Mouse (Mus musculus) Patski (cell line): ENCODE measurements around the gene Idh2. TPM values are rescaled to one million over a fixed set of nuclear protein-coding genes. Genes with fewer than 3 reads are reported as not detected.
A peak's percentile ranks its signal among the peaks of the same experiment; 100 is the strongest.

Experiments
- ATAC-seq: fragments of 100-300 bp; one replicate; pipeline ENCODE4 v1.8.0; 2021
- CTCF ChIA-PET: fragments of 350-600 bp; sonication (Branson Sonifier 250); formaldehyde crosslinking; loops from one replicate; lab custom pipeline; 2022; ENCODE audit warnings: inconsistent platforms; lab: Charles Lee
- POLR2A ChIA-PET: fragments of 350-600 bp; sonication (Branson Sonifier 250); formaldehyde crosslinking; loops from one replicate; lab custom pipeline; 2022; ENCODE audit warnings: antibody characterized with exemption, inconsistent platforms; lab: Charles Lee
- DNase-seq: peaks from one replicate; pipeline ENCODE4 v3.0.0-alpha.2; 2011; ENCODE audit warnings: low read depth, low spot score
- H3K27me3 ChIP-seq: fragments of 371-371 bp; one replicate; pipeline ENCODE4 v1.5.1; 2021
- CTCF ChIP-seq: fragments of 100-300 bp; IDR thresholded peaks from one replicate; pipeline ENCODE4 v1.5.1; 2021
- in situ Hi-C: fragments of 300-500 bp; cut with MboI; formaldehyde crosslinking; loops from 3 replicates; pipeline ENCODE4 v1.11.1; 2018; ENCODE audit warnings: low pct_unique_long_range_greater_than_20kb, mixed read lengths
- polyA plus RNA-seq: library from polyadenylated mRNA; unstranded; gene quantifications from one replicate; pipeline ENCODE4 v1.2.3, GENCODE M21; 2021

Idh2 gene
- polyA plus RNA-seq, 1 experiment from 2014 or later, result 679 TPM

- no peaks in the 10 kb centered on the region for H3K27me3 ChIP-seq
- POLR2A ChIA-PET, result interaction anchor here (0.7 kb wide), 1 partner anchor 12 kb away, joined by 3 read pairs; no protein-coding TSS in a partner anchor
- in situ Hi-C loops, result no loop called here
- DNase-seq (no peak), ATAC-seq (no peak)
- no peak for TF ChIP-seq CTCF
- CTCF ChIA-PET, result no interaction called here
These were observed 24.8 kb downstream of the Idh2 start for GRCm38 (mm10) chr7:80090191-80091003.

DNA sequence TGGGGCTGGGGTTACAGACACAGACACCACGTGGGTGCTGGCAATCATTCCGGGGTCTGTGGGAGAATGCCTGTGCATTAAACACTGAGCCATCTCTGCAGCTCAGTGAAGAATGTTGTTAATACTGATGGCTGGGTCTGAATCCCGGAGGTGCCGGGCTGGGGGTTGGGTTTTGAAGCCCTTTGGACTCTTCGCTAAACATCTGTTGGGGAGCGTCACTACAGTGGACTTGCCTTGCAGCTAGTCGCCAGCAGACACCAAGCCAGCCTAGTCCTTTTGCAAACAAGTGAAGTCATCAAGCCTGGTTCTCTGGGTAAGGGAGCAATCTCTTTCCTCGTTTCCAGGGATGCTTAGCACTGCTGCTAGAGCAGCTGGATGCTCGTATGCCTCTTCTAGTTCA, 27.0 kb downstream of the Idh2 start:
- POLR2A ChIA-PET, result interaction anchor here (0.6 to 1.2 kb wide), 4 partner anchors 8 to 56 kb away, joined by 3 to 6 read pairs (median 3); no protein-coding TSS in a partner anchor
- DNase-seq (no peak), ATAC-seq (no peak)
- no peaks in the 10 kb centered on the region for H3K27me3 ChIP-seq
- TF ChIP-seq CTCF, result no peak
- CTCF ChIA-PET, result no interaction called here
- in situ Hi-C loops, result loop anchor here (10.0 kb wide), 1 partner anchor 163 kb away; the partner anchor contains the start of gene Ap3s2

DNA sequence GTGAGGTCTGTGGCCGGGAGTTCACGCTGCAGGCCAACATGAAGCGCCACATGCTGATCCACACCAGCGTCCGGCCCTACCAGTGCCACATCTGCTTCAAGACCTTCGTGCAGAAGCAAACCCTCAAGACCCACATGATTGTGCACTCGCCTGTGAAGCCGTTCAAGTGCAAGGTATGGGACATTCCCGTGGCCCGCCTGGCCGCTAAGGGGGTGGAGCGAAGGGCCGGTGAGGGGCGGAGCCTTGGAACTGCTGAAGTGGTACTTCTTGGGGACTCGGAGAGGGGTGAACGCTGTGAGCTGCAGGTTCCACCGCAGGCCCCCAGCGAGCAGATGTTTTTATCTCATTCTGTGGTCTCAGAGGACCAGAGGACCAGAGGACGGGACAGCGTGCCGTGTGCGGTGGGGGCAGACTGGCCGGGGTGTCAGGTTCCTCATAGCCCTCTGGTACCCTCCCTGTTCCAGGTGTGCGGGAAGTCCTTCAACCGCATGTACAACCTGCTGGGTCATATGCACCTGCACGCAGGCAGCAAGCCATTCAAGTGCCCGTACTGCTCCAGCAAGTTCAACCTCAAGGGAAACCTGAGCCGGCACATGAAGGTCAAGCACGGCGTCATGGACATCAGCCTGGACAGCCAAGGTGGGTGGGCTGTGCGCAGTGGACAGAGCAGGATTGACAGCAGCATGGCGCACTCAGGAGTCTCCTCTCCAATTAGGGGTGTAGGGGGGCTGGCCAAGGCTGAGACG, 29.0 kb downstream of the Idh2 start:
- DNase-seq, result no peak
- ChIA-PET POLR2A (interaction anchor here (1.0 kb wide), 1 partner anchor 60 kb away, joined by 4 read pairs; no protein-coding TSS in a partner anchor), CTCF (interaction anchor here (2.3 kb wide), 1 partner anchor 62 kb away, joined by 6 read pairs; the partner anchor contains the start of gene Zfp710)
- ATAC-seq, result no peak
- no peak for TF ChIP-seq CTCF
- in situ Hi-C loops, result loop anchor here (10.0 kb wide), 1 partner anchor 161 kb away; the partner anchor contains the start of gene Ap3s2
- no peaks in the 10 kb centered on the region for H3K27me3 ChIP-seq

DNA sequence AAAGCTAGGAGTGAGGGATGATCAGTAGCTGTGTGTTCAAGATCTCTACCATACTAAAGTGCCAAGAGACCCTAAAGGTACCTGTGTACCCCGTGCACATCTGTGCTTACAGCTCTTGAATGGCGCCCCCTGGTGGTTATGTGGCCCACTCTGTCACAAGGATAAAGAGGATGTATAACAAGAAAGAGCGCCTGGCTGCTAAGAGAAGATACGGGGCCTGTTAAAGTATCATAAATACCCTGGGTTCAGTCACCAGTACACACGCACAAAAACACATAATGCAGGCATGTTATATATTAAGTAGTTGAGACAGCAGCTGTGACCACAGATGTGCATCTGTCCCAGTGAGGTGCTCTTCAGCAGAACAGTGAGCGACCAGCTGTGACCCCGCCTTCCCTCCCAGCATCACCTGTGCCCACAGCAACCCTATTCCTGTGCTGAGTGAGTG, 30.7 kb downstream of the Idh2 start:
- H3K27me3 ChIP-seq, result no peaks in the 10 kb centered on the region
- ChIA-PET CTCF (interaction anchor here (1.3 to 2.4 kb wide), 4 partner anchors 11 to 64 kb away, joined by 3 to 8 read pairs (median 5); partner anchors contain the start of gene Zfp710), POLR2A (interaction anchor here (0.8 to 0.9 kb wide), 2 partner anchors 24 to 49 kb away, joined by 3 read pairs; no protein-coding TSS in a partner anchor)
- no peak for DNase-seq
- TF ChIP-seq CTCF, result no peak
- ATAC-seq, result no peak
- in situ Hi-C loops, result loop anchor here (10.0 kb wide), 1 partner anchor 160 kb away; the partner anchor contains the start of gene Ap3s2

- CTCF ChIA-PET, result no interaction called here
- no peak for TF ChIP-seq CTCF
- POLR2A ChIA-PET, result interaction anchor here (1.4 kb wide), 1 partner anchor 11 kb away, joined by 3 read pairs; no protein-coding TSS in a partner anchor
These were observed 33.3 kb downstream of the Idh2 start for GRCm38 (mm10) chr7:80081586-80082554.

DNA sequence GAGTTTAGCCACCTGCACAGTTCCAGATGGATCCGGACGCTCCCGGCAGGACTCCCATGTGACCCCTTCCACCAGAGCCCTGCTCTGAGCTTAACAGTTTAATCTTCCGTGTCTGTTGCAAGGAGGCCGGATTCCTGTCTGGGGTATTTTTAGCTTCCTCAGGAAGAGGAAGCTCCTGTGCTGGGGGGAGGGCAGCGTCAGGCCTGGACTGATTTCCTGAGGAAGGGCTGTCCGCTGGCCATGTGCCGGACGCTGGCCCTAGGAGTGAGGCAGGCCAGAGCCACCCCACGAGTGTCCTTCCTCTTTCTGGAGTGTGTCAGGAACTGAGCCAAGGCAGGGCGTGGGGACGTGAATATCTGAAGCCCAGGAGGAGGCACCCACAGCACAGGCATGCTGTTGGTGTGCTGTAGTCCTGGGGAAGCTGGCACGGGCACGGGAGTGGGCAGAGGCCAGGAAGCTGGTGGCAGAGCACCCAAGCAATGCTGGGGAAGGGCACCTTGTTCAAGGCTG, 36.3 kb downstream of the Idh2 start:
- H3K27me3 ChIP-seq, result no peaks in the 10 kb centered on the region
- ChIA-PET CTCF (no interaction called here), POLR2A (interaction anchor here (0.5 to 3.9 kb wide), 2 partner anchors 12 to 53 kb away, joined by 3 to 15 read pairs; partner anchors contain the start of gene Zfp710)
- ATAC-seq, result peak; percentile 55
- DNase-seq, result peak; percentile 62
- in situ Hi-C loops, result no loop called here
- no peak for TF ChIP-seq CTCF

More at GRCm38 (mm10) chr7:80081586-80082554, 33.3 kb downstream of the Idh2 start:
- in situ Hi-C loops, result loop anchor here (10.0 kb wide), 1 partner anchor 157 kb away; the partner anchor contains the start of gene Ap3s2
- ATAC-seq (no peak), DNase-seq (no peak)
- H3K27me3 ChIP-seq, result no peaks in the 10 kb centered on the region

- no peak for TF ChIP-seq CTCF
- no peaks in the 10 kb centered on the region for H3K27me3 ChIP-seq
- in situ Hi-C loops, result no loop called here
- POLR2A ChIA-PET, result interaction anchor here (0.9 to 3.9 kb wide), 2 partner anchors 50 to 52 kb away, joined by 3 to 15 read pairs; partner anchors contain the start of gene Zfp710
- DNase-seq (no peak), ATAC-seq (no peak)
- CTCF ChIA-PET, result no interaction called here
These were observed 37.4 kb downstream of the Idh2 start for GRCm38 (mm10) chr7:80077801-80078200.

- in situ Hi-C loops, result no loop called here
These were observed 38.1 kb downstream of the Idh2 start for GRCm38 (mm10) chr7:80076961-80077716.

More at GRCm38 (mm10) chr7:80076961-80077716, 38.1 kb downstream of the Idh2 start:
- no peak for TF ChIP-seq CTCF
- DNase-seq, result no peak
- ATAC-seq, result no peak
- H3K27me3 ChIP-seq, result no peaks in the 10 kb centered on the region
- CTCF ChIA-PET, result no interaction called here
- POLR2A ChIA-PET, result interaction anchor here (0.5 to 3.9 kb wide), 2 partner anchors 52 to 94 kb away, joined by 6 to 15 read pairs; partner anchors contain the start of gene Zfp710
